Mouse (Mus musculus) stomach, embryonic 15.5 days (tissue): ENCODE measurements around the gene Arl13a. TPM values are rescaled to one million over a fixed set of nuclear protein-coding genes. Genes with fewer than 3 reads are reported as not detected.
A peak's percentile ranks its signal among the peaks of the same experiment; 100 is the strongest.
"Not testable (repeated sequence)": the region's sequence is repeated elsewhere in the genome, so short reads cannot be mapped to it uniquely, and the experiment has no call there.

Experiments used
- ATAC-seq: fragments of 200-750 bp; cut with Nextera tagmentation; 2 replicates; pipeline ENCODE4 v1.8.0; 2017; ENCODE audit warnings: low read depth, moderate number of reproducible peaks, moderate TSS enrichment; ENCODE audit not compliant: insufficient read depth, low FRiP score
- H3K27ac ChIP-seq: fragments of 300-500 bp; sonication (generic); 2 replicates; pipeline ENCODE4 v1.5.1; 2015; ENCODE audit warnings: mild to moderate bottlenecking, inconsistent platforms
- H3K27me3 ChIP-seq: fragments of 300-500 bp; sonication (generic); replicated peaks from 2 replicates; pipeline ENCODE4 v1.6.1; 2015; ENCODE audit warnings: inconsistent platforms
- H3K36me3 ChIP-seq: fragments of 300-500 bp; sonication (generic); 2 replicates; pipeline ENCODE4 v1.6.1; 2015; ENCODE audit warnings: inconsistent platforms
- H3K4me1 ChIP-seq: fragments of 300-500 bp; sonication (generic); 2 replicates; pipeline ENCODE4 v1.6.1; 2015; ENCODE audit warnings: inconsistent platforms
- H3K4me2 ChIP-seq: fragments of 300-500 bp; sonication (generic); 2 replicates; pipeline ENCODE4 v1.6.1; 2015; ENCODE audit warnings: mild to moderate bottlenecking, inconsistent platforms
- H3K4me3 ChIP-seq: fragments of 300-500 bp; sonication (generic); replicated peaks from 2 replicates; pipeline ENCODE4 v1.5.1; 2015; ENCODE audit warnings: inconsistent platforms
- H3K9ac ChIP-seq: fragments of 300-500 bp; sonication (generic); 2 replicates; pipeline ENCODE4 v1.6.1; 2015; ENCODE audit warnings: inconsistent platforms
- H3K9me3 ChIP-seq: fragments of 300-500 bp; sonication (generic); 2 replicates; pipeline ENCODE4 v1.6.1; 2016; ENCODE audit warnings: inconsistent platforms
- WGBS: fragments of 180-500 bp; shearing (Covaris S2); methylation state at CpG from one replicate; pipeline ENCODE4 v1.1.7; 2015; 5-methylcytosine and 5-hydroxymethylcytosine counted together
- polyA plus RNA-seq: library from polyadenylated mRNA; unstranded; fragments of >200 nt; fragmentation: Nextera tagmentation; extraction: Ambion mirVana; gene quantifications from 2 replicates; pipeline ENCODE4 v1.2.1, GENCODE M21; 2015

Gene Arl13a
- 0.08 TPM in 1 of 2 replicates, not detected in the other for polyA plus RNA-seq

GRCm38 (mm10) chrX:134187201-134187600 lies at the start of gene Arl13a:
Gene Arl13a (plus strand): TSS chrX:134187501.
- H3K4me1 ChIP-seq, H3K36me3 ChIP-seq, H3K9me3 ChIP-seq, H3K27ac ChIP-seq, H3K9ac ChIP-seq, ATAC-seq, H3K27me3 ChIP-seq, H3K4me2 ChIP-seq, H3K4me3 ChIP-seq: not testable (repeated sequence)
- 91% methylated on average over 9 of the region's 9 CpGs for WGBS

- H3K9ac ChIP-seq = no peak overlapping the region
- no peaks in the 10 kb centered on the region for H3K4me1 ChIP-seq
- ATAC-seq = no peak
- H3K4me3 ChIP-seq = no peak overlapping the region
- H3K27me3 ChIP-seq = no peaks in the 10 kb centered on the region
- no peaks in the 10 kb centered on the region for H3K36me3 ChIP-seq
- no peaks in the 10 kb centered on the region for H3K9me3 ChIP-seq
- WGBS = 73% methylated on average over 6 of the region's 6 CpGs
- H3K27ac ChIP-seq = no peak overlapping the region
- no peak overlapping the region for H3K4me2 ChIP-seq
Measured at GRCm38 (mm10) chrX:134140024-134140423, 47.3 kb upstream of the Arl13a start.

- H3K9me3 ChIP-seq = no peaks in the 10 kb centered on the region
- no peak overlapping the region for H3K4me3 ChIP-seq
- H3K27me3 ChIP-seq = no peaks in the 10 kb centered on the region
- no peak overlapping the region for H3K4me2 ChIP-seq
- H3K9ac ChIP-seq = no peak overlapping the region
- 79% methylated on average over 1 of the region's 1 CpGs for WGBS
- H3K4me1 ChIP-seq = no peaks in the 10 kb centered on the region
- no peaks in the 10 kb centered on the region for H3K36me3 ChIP-seq
- no peak for ATAC-seq
- no peak overlapping the region for H3K27ac ChIP-seq
Measured at GRCm38 (mm10) chrX:134141551-134141950, 45.8 kb upstream of the Arl13a start.

- Histone ChIP-seq H3K27ac (no peak overlapping the region), H3K4me1 (no peaks in the 10 kb centered on the region), H3K27me3 (no peaks in the 10 kb centered on the region), H3K9ac (no peak overlapping the region), H3K4me2 (no peak overlapping the region), H3K4me3 (no peak overlapping the region), H3K36me3 (no peaks in the 10 kb centered on the region), H3K9me3 (no peaks in the 10 kb centered on the region)
- 72% methylated on average over 4 of the region's 4 CpGs for WGBS
- ATAC-seq = no peak
Measured at GRCm38 (mm10) chrX:134141986-134142385, 45.3 kb upstream of the Arl13a start.

GRCm38 (mm10) chrX:134158151-134158550 lies 29.1 kb upstream of the Arl13a start:
- H3K27me3 ChIP-seq = no peaks in the 10 kb centered on the region
- 49% methylated on average over 7 of the region's 7 CpGs for WGBS
- ATAC-seq = no peak
- H3K36me3 ChIP-seq = no peaks in the 10 kb centered on the region
- H3K9me3 ChIP-seq = no peaks in the 10 kb centered on the region
- H3K4me3 ChIP-seq = no peak overlapping the region
- no peak overlapping the region for H3K27ac ChIP-seq
- H3K4me2 ChIP-seq = no peak overlapping the region
- H3K4me1 ChIP-seq = no peaks in the 10 kb centered on the region
- H3K9ac ChIP-seq = no peak overlapping the region

GRCm38 (mm10) chrX:134160442-134160841 lies 26.9 kb upstream of the Arl13a start:
- Histone ChIP-seq H3K4me1 (no peaks in the 10 kb centered on the region), H3K4me2 (no peak overlapping the region), H3K27me3 (no peaks in the 10 kb centered on the region), H3K9ac (no peak overlapping the region), H3K9me3 (no peaks in the 10 kb centered on the region), H3K36me3 (no peaks in the 10 kb centered on the region), H3K27ac (no peak overlapping the region), H3K4me3 (no peak overlapping the region)
- ATAC-seq = no peak
- 89% methylated on average over 2 of the region's 2 CpGs for WGBS

- 0 out of 2 replicates have a peak within 1 kb of the TSS, but pooled peaks have one; percentile 12 for H3K4me3 ChIP-seq
Measured at GRCm38 (mm10) chrX:134162043-134162720, 25.1 kb upstream of the Arl13a start, which contains the start of gene Xkrx. Gene Xkrx (minus strand): TSS chrX:134162076.

GRCm38 (mm10) chrX:134162826-134163225 lies 24.5 kb upstream of the Arl13a start:
- H3K4me1 ChIP-seq = no peaks in the 10 kb centered on the region
- H3K9me3 ChIP-seq = no peaks in the 10 kb centered on the region
- ATAC-seq = no peak
- WGBS = 24% methylated on average over 11 of the region's 11 CpGs
- peak overlapping the region; percentile 48 for H3K4me2 ChIP-seq
- H3K9ac ChIP-seq = no peak overlapping the region
- no peaks in the 10 kb centered on the region for H3K36me3 ChIP-seq
- H3K27me3 ChIP-seq = no peaks in the 10 kb centered on the region
- 0 out of 2 replicates have a peak overlapping the region, but pooled peaks have one; percentile 12 for H3K4me3 ChIP-seq
- H3K27ac ChIP-seq = no peak overlapping the region

More at GRCm38 (mm10) chrX:134162043-134162720, 25.1 kb upstream of the Arl13a start, which contains the start of gene Xkrx:
- Histone ChIP-seq H3K4me2 (peak within 1 kb of the TSS; percentile 48), H3K9ac (no peak within 1 kb of the TSS), H3K27ac (no peak within 1 kb of the TSS), H3K9me3 (no peaks in the 10 kb centered on the region), H3K27me3 (no peaks in the 10 kb centered on the region), H3K4me1 (no peaks in the 10 kb centered on the region), H3K36me3 (no peaks in the 10 kb centered on the region)
- no peak for ATAC-seq
- WGBS = 29% methylated on average over 16 of the region's 16 CpGs

GRCm38 (mm10) chrX:134163484-134163883 lies 23.8 kb upstream of the Arl13a start:
- Histone ChIP-seq H3K9me3 (no peaks in the 10 kb centered on the region), H3K9ac (no peak overlapping the region), H3K27ac (no peak overlapping the region), H3K4me2 (no peak overlapping the region), H3K36me3 (no peaks in the 10 kb centered on the region), H3K4me1 (no peaks in the 10 kb centered on the region), H3K4me3 (no peak overlapping the region), H3K27me3 (no peaks in the 10 kb centered on the region)
- 74% methylated on average over 4 of the region's 4 CpGs for WGBS
- ATAC-seq = no peak

GRCm38 (mm10) chrX:134170584-134170983 lies 16.7 kb upstream of the Arl13a start:
- no peak overlapping the region for H3K9ac ChIP-seq
- H3K4me3 ChIP-seq = no peak overlapping the region
- ATAC-seq = no peak
- no peaks in the 10 kb centered on the region for H3K4me1 ChIP-seq
- no peaks in the 10 kb centered on the region for H3K27me3 ChIP-seq
- no peaks in the 10 kb centered on the region for H3K9me3 ChIP-seq
- H3K4me2 ChIP-seq = no peak overlapping the region
- 77% methylated on average over 1 of the region's 1 CpGs for WGBS
- H3K27ac ChIP-seq = no peak overlapping the region
- no peaks in the 10 kb centered on the region for H3K36me3 ChIP-seq

- 96% methylated on average over 1 of the region's 1 CpGs for WGBS
- no peak for ATAC-seq
- H3K9me3 ChIP-seq = no peaks in the 10 kb centered on the region
- H3K36me3 ChIP-seq = no peaks in the 10 kb centered on the region
- no peak overlapping the region for H3K27ac ChIP-seq
- H3K27me3 ChIP-seq = no peaks in the 10 kb centered on the region
- no peak overlapping the region for H3K4me2 ChIP-seq
- H3K4me3 ChIP-seq = no peak overlapping the region
- H3K9ac ChIP-seq = no peak overlapping the region
- H3K4me1 ChIP-seq = no peaks in the 10 kb centered on the region
Measured at GRCm38 (mm10) chrX:134174699-134175098, 12.6 kb upstream of the Arl13a start.

GRCm38 (mm10) chrX:134208491-134208890 lies 21.2 kb downstream of the Arl13a start:
- H3K4me1 ChIP-seq = no peaks in the 10 kb centered on the region
- H3K9ac ChIP-seq = no peak overlapping the region
- 75% methylated on average over 2 of the region's 2 CpGs for WGBS
- no peaks in the 10 kb centered on the region for H3K27me3 ChIP-seq
- H3K9me3 ChIP-seq = no peaks in the 10 kb centered on the region
- no peak overlapping the region for H3K4me2 ChIP-seq
- H3K4me3 ChIP-seq = no peak overlapping the region
- no peak overlapping the region for H3K27ac ChIP-seq
- no peak for ATAC-seq
- no peaks in the 10 kb centered on the region for H3K36me3 ChIP-seq
